Mouse (Mus musculus): ENCODE results near the gene Tdpoz3. TPM values are rescaled to one million over a fixed set of nuclear protein-coding genes. Genes with fewer than 3 reads are reported as not detected.
"Not testable (repeated sequence)": the region's sequence is repeated elsewhere in the genome, so short reads cannot be mapped to it uniquely, and the experiment has no call there.

Gene Tdpoz3
- not detected in 2 replicates for polyA plus RNA-seq (2012; rRNA removed)

GRCm38 (mm10) chr3:93825720-93826119, at the start of gene Tdpoz3:
Gene Tdpoz3, plus strand, starts transcription at chr3:93826020.
- H3K4me1 ChIP-seq (ENCODE audit: control insufficient read depth, insufficient read depth, low read length); H3K27ac ChIP-seq (ENCODE audit: insufficient read depth, low read length); H3K4me3 ChIP-seq (ENCODE audit: insufficient read depth, low read length): not testable (repeated sequence)

- H3K27ac ChIP-seq (ENCODE audit: insufficient read depth, low read length); H3K4me1 ChIP-seq (ENCODE audit: control insufficient read depth, insufficient read depth, low read length); H3K4me3 ChIP-seq (ENCODE audit: insufficient read depth, low read length): not testable (repeated sequence)
Measured at GRCm38 (mm10) chr3:93796098-93796497, 29.7 kb upstream of the Tdpoz3 start, which contains the start of gene Tdpoz4. Gene Tdpoz4, plus strand, starts transcription at chr3:93796398.

- peak; percentile 39 for TF ChIP-seq CTCF (IDR thresholded peaks at IDR 0.05; ENCODE audit: extremely low read depth, insufficient read depth, low read length)
- H3K27ac ChIP-seq (ENCODE audit: insufficient read depth, low read length); H3K4me1 ChIP-seq (ENCODE audit: control insufficient read depth, insufficient read depth, low read length); H3K4me3 ChIP-seq (ENCODE audit: insufficient read depth, low read length): not testable (repeated sequence)
Measured at GRCm38 (mm10) chr3:93813341-93813740, 12.5 kb upstream of the Tdpoz3 start.

- H3K4me3 ChIP-seq (ENCODE audit: insufficient read depth, low read length); H3K27ac ChIP-seq (ENCODE audit: insufficient read depth, low read length); H3K4me1 ChIP-seq (ENCODE audit: control insufficient read depth, insufficient read depth, low read length): not testable (repeated sequence)
Measured at GRCm38 (mm10) chr3:93858957-93859356, 33.1 kb downstream of the Tdpoz3 start.

GRCm38 (mm10) chr3:93870635-93871034, 44.8 kb downstream of the Tdpoz3 start:
- H3K4me1 ChIP-seq (ENCODE audit: control insufficient read depth, insufficient read depth, low read length); H3K27ac ChIP-seq (ENCODE audit: insufficient read depth, low read length); H3K4me3 ChIP-seq (ENCODE audit: insufficient read depth, low read length): not testable (repeated sequence)

Other genes with a start within 250 kb of the Tdpoz3 start
- not detected in 2 replicates for gene Tdpoz2, start 173.3 kb upstream of the Tdpoz3 start, polyA plus RNA-seq (2012; rRNA removed)
- not detected in 2 replicates for gene Tdpoz1, start 149.7 kb upstream of the Tdpoz3 start, polyA plus RNA-seq (2012; rRNA removed)
- gene Gm37596, start 132.9 kb upstream of the Tdpoz3 start, polyA plus RNA-seq (2012; rRNA removed), result not detected in 2 replicates
- 0.08 TPM in 1 of 2 replicates, not detected in the other for gene Gm5773, start 53.0 kb upstream of the Tdpoz3 start, polyA plus RNA-seq (2012; rRNA removed)
- not detected in 2 replicates for gene Tdpoz4, start 29.6 kb upstream of the Tdpoz3 start, polyA plus RNA-seq (2012; rRNA removed)
- not detected in 2 replicates for gene Gm9117, start 117.5 kb downstream of the Tdpoz3 start, polyA plus RNA-seq (2012; rRNA removed)
- not detected in 2 replicates for gene Tdpoz5, start 135.3 kb downstream of the Tdpoz3 start, polyA plus RNA-seq (2012; rRNA removed)
- not detected in 2 replicates for gene Gm9125, start 228.9 kb downstream of the Tdpoz3 start, polyA plus RNA-seq (2012; rRNA removed)
- not detected in 2 replicates for gene Gm10697, start 246.6 kb downstream of the Tdpoz3 start, polyA plus RNA-seq (2012; rRNA removed)

Data from cortical plate, adult 2 months (tissue).